Mouse (Mus musculus) lung, postnatal 10 days (tissue): ENCODE measurements at regions not wholly inside any gene's neighbourhood (a gene's known extent, or its start where the extent isn't known, plus 50 kb on each side); places are given as distances from the start of the nearest gene placed in this dataset.

Experiments
- DNase-seq: peaks from one replicate; pipeline ENCODE4 v3.0.0; 2021

GRCm38 (mm10) chrX:52668679-52669078 is 54.9 kb upstream of the Gpc3 start:
- no peak for DNase-seq

GRCm38 (mm10) chrX:52679045-52679444 is 65.3 kb upstream of the Gpc3 start:
- DNase-seq = peak; percentile 19

- peak; percentile 1 for DNase-seq
Observed at GRCm38 (mm10) chrX:52694392-52694791, 80.6 kb upstream of the Gpc3 start.

DNA sequence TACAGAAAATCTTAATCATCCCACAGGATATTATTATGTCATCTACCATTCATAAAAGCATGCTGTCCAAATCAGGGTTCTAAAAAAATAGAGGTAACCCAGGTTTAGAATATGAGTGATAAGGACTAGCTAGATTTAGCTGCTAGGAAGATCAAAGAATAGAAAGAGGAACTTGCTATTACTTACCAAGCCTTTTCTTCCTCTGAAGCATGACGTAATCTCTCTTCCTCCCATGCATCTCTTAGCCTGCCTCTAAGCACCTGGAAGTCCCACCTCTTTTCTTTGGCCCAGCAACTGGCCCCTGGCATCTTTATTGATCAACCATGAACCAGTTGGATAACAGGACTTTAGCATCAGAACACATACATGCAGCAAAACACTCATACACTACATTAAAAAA is 85.9 kb upstream of the Gpc3 start:
- no peak for DNase-seq

DNA sequence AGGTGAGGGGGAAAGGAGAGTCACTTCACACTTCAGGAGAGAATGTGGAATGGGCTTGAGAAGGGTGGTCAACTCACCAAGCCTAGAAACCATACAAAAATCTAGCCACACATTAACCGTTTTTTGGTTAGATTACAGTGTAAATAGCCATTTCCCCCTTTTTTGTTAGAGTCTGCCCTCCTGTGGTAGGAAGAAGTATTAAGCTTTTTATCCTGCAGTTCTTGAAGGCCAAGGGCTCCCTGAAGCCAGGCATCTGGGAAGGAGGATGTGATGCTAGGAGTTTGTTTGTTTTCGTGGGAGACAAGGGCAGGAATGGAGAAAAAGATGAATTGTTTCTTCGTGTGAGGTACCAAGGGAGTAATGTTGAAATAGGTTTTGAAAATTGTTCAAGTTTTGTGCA is 73.5 kb upstream of the Ccdc160 start:
- peak; percentile 2 for DNase-seq

DNA sequence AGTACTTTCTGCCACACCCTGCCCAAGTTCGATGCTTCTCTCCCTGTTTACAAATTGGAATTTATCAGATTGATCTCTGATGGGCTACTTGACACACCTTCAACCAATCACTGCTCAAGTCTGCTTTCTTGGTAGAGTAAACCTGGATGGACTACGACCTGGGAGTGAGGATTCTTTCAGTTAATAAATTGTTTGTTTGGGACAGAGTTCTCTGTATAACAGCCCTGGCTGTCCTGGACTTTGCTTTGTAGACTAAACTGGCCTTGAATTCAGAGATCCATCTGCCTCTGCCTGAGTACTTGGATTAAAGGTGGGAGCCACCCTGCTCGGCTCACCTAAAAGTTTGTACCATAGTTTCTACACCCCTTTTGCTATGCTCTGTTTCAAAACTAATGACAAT is 52.9 kb upstream of the Ccdc160 start:
- DNase-seq = no peak
